Comparison of ENCODE assay signal across 28 mouse cellular contexts in genomic region chr7:68312395-68312794, GRCm38 (mm10). TPM values are rescaled to one million over a fixed set of nuclear protein-coding genes. Genes with fewer than 3 reads are reported as not detected.
DNase-seq lines count a peak whose midpoint lies in the region; TF ChIP-seq lines count a peak whose summit lies in the region.
"Had no signal": no experiment of that assay in that cellular context is flagged by ENCODE, and none has a peak within 500 bp of the region (broad histone marks: within the 10 kb centered on the region; RNA-seq: fewer than 3 reads in every experiment).

No protein-coding gene starts in this region.

- H3K36me3 ChIP-seq in C2C12 (ENCODE audit: control insufficient read depth, insufficient read depth): no peaks in the 10 kb centered on the region
- no peaks in the 10 kb centered on the region for H3K36me3 ChIP-seq in limb, embryonic 10.5 days
- H3K36me3 ChIP-seq: G1E; liver, embryonic 15.5 days; midbrain, embryonic 10.5 days; midbrain, embryonic 15.5 days had no signal

- H3K27ac ChIP-seq in limb, embryonic 10.5 days: peak overlapping the region; percentile 50; the same call in 1 of the 2 replicates
- H3K27ac ChIP-seq: gastrocnemius, adult 2 months; hindbrain, embryonic 14.5 days; liver, embryonic 15.5 days; midbrain, embryonic 10.5 days; midbrain, embryonic 15.5 days had no signal

- H3K79me3 ChIP-seq in C2C12 (ENCODE audit: low read depth): no peaks in the 10 kb centered on the region

- no peaks in the 10 kb centered on the region for H3K27me3 ChIP-seq in C2C12 (ENCODE audit: control insufficient read depth, insufficient read depth, insufficient read length)
- H3K27me3 ChIP-seq in limb, embryonic 10.5 days (ENCODE audit: low read depth, poor library complexity, severe bottlenecking): no peaks in the 10 kb centered on the region
- H3K27me3 ChIP-seq: liver, embryonic 15.5 days; midbrain, embryonic 15.5 days had no signal

- peaks cover 34% of the 10 kb centered on the region for H3K4me1 ChIP-seq in limb, embryonic 10.5 days
- H3K4me1 ChIP-seq: liver, embryonic 15.5 days; midbrain, embryonic 15.5 days had no signal

- peak; percentile 40 to 50 for DNase-seq in cerebellum, postnatal 25 days
- DNase-seq in cerebellum, adult 9-11 months: no peak
- peak; percentile 19 for DNase-seq in 3T3-L1 (ENCODE audit: low read depth, low spot score)
- DNase-seq in limb, embryonic 10.5 days (ENCODE audit: low spot score): no peak
- no peak for DNase-seq in thymus, postnatal 10 days (ENCODE audit: low spot score in 2 of 2)
- no peak for DNase-seq in c-Kit-positive CD71-positive TER-119-positive erythroid progenitor cells, embryonic 14.5 days (ENCODE audit: low spot score)
- DNase-seq: adrenal gland, postnatal 14 days; gastrocnemius, adult 2 months; gastrocnemius, postnatal 36 days; heart, postnatal 4 days; kidney, adult 9 months; left cerebral cortex, postnatal 4 days; lung, postnatal 14 days; spleen, adult 18-20 months; thymus, postnatal 25 days had no signal

- no peaks in the 10 kb centered on the region for H3K9me3 ChIP-seq in limb, embryonic 10.5 days (replicated peaks)
- H3K9me3 ChIP-seq: liver, embryonic 15.5 days; midbrain, embryonic 10.5 days; midbrain, embryonic 15.5 days had no signal

- no peak overlapping the region for H3ac ChIP-seq in C2C12 (ENCODE audit: control insufficient read depth, insufficient read length, low read depth)

- no peaks in the 10 kb centered on the region for H3K79me2 ChIP-seq in C2C12 (ENCODE audit: control insufficient read depth, insufficient read depth)

- TF ChIP-seq CTCF in C2C12 (IDR thresholded peaks at IDR 0.05; ENCODE audit: control insufficient read depth, insufficient read depth, insufficient read length): no peak

- H3K4me3 ChIP-seq in C2C12 (ENCODE audit: insufficient read depth, poor library complexity, severe bottlenecking): no peak overlapping the region
- H3K4me3 ChIP-seq in limb, embryonic 10.5 days: no peak overlapping the region
- H3K4me3 ChIP-seq: gastrocnemius, adult 2 months; liver, embryonic 15.5 days; midbrain, embryonic 10.5 days; midbrain, embryonic 15.5 days had no signal

- WGBS in limb, embryonic 10.5 days: 85% methylated on average over 5 of the region's 5 CpGs

TF ChIP-seq in C2C12, 6 proteins besides CTCF, POLR2A, EP300 and RAD21:
- TF ChIP-seq CEBPB (IDR thresholded peaks at IDR 0.05; ENCODE audit: low read depth) (no peak), USF1 (IDR thresholded peaks at IDR 0.05; ENCODE audit: low read depth) (no peak), MYOD1 (IDR thresholded peaks at IDR 0.05; ENCODE audit: control insufficient read depth, insufficient read length, low read depth) (peak; percentile 37), MYOG (IDR thresholded peaks at IDR 0.05; ENCODE audit: control insufficient read depth, extremely low read depth, insufficient read length) (no peak), MAX (IDR thresholded peaks at IDR 0.05) (no peak), FOSL1 (IDR thresholded peaks at IDR 0.05; ENCODE audit: insufficient read depth, low read length, poor library complexity, severe bottlenecking) (no peak)
TF ChIP-seq in C2C12: peak in this region for 1.

RNA-seq across cellular contexts. Expression of gene Fam169b, which starts 38.8 kb away (rescaled TPM):
- 0.06 TPM for polyA plus RNA-seq in C2C12 (2012; fragmentation: generic; extraction: Trizol)
- polyA plus RNA-seq in limb, embryonic 10.5 days (2016; fragmentation: Nextera tagmentation; extraction: Ambion mirVana): 0.36 and 1.2 TPM in 2 replicates
- polyA plus RNA-seq: G1E; midbrain, embryonic 15.5 days had no signal

RNA-seq across cellular contexts. Expression of gene Pgpep1l, which starts 48.4 kb away (rescaled TPM):
- not detected for polyA plus RNA-seq in C2C12 (2012; fragmentation: generic; extraction: Trizol)
- polyA plus RNA-seq in limb, embryonic 10.5 days (2016; fragmentation: Nextera tagmentation; extraction: Ambion mirVana): not detected in 2 replicates
- polyA plus RNA-seq: embryonic facial prominence, embryonic 11.5 days; forebrain, embryonic 14.5 days; heart, embryonic 11.5 days; intestine, postnatal 0 days; liver, embryonic 15.5 days; lung, embryonic 14.5 days; midbrain, embryonic 10.5 days; midbrain, embryonic 15.5 days; neural tube, embryonic 11.5 days; stomach, embryonic 16.5 days had no signal

Comparison
In these comparisons a context has a peak if more than half of its experiments do, and no peak if none do; other contexts are left out.
1. DNase-seq: peak in cerebellum, postnatal 25 days (2 of 2) and 3T3-L1 (single experiment); none in cerebellum, adult 9-11 months (single experiment), limb, embryonic 10.5 days (single experiment), thymus, postnatal 10 days (0 of 2) and c-Kit-positive CD71-positive TER-119-positive erythroid progenitor cells, embryonic 14.5 days (single experiment).